Mouse (Mus musculus): ENCODE results near the gene Mthfd2l.

The Mthfd2l gene

DNA sequence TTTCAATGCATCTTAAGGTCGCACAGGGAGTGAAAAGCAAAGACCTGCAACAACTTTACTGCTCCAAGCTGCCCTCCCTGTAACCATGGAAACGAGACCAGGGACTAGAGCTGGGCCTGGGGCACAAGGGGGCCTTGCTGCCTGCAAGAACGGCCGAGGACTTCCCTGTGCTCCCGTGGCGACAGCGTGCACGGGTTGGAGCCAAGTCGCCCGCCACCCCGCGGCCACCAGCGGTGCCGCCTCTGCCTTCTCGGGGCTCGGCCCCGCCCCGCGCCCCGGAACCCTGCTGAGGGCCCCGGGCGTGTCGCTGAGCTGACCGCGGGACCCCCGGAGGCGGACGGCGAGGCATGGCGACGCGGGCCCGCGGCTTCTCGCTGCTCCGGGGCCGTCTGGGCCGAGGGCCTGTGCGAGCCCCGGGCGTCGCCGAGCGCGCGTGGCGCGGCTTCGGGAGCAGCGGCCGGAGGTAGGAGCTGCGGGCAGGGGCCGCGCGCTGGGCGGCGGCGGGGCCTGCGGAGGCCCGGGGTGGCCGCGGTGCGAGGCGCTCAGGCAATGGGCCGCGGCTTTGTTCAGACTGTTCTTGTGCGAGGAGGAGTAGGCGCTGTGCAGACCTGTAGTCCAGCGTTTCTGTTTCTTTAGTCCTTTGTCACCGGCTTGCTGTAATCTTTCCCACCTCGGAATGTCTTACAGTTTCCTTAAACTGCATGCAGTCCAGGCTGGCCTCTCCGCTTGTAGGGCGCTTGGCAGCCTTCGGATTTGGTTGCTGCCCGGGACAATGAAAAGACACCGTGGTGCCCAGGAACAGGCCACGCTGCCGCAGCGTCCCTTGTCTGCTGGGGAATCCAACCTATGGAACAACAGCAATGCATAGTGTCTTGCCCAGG lies at the start of gene Mthfd2l:
Gene Mthfd2l (plus strand): TSS at position 147 of the 881 bp plus-strand sequence.
- peak; percentile 80 to 85 for DNase-seq

DNA sequence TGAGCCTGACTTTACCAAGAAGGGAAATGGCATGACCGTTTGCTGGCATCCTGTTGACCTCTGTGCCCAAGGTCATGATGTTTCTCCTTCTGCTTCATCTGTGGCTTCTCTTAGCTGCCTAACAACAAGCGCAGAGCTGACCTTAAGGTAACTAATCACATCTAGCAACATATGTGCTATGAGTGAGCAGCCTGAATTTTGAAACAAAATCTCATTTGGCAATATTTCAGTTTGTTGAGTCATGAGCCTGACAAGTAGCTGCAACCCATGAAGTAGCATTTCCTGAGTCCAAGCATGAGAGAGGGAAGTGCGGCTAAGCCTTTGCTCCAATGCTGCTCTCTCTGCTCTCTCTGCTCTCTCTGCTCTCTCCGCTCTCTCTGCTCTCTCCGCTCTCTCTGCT lies 49.2 kb upstream of the Mthfd2l start:
- peak in 1 of 2 experiments; percentile 22 for DNase-seq

- DNase-seq: no peak
Measured at GRCm38 (mm10) chr5:90882146-90882545, 48.8 kb upstream of the Mthfd2l start.

- no peak for DNase-seq
Measured at GRCm38 (mm10) chr5:90884628-90885242, 46.2 kb upstream of the Mthfd2l start.

- no peak for DNase-seq
Measured at GRCm38 (mm10) chr5:90888661-90889060, 42.3 kb upstream of the Mthfd2l start.

GRCm38 (mm10) chr5:90890519-90891463 lies 40.1 kb upstream of the Mthfd2l start, which contains the start of gene Cxcl1:
Gene Cxcl1, plus strand, starts transcription at chr5:90891241.
- DNase-seq: peak; percentile 26 to 33

DNA sequence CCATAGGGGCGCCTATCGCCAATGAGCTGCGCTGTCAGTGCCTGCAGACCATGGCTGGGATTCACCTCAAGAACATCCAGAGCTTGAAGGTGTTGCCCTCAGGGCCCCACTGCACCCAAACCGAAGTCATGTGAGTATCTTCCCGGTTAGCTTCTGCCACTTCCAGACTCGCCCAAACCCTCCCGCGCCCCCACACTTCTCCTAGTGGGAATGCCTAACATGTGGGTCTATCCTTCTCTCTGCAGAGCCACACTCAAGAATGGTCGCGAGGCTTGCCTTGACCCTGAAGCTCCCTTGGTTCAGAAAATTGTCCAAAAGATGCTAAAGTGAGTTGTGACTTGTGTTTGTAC lies 39.5 kb upstream of the Mthfd2l start:
- DNase-seq: no peak

DNA sequence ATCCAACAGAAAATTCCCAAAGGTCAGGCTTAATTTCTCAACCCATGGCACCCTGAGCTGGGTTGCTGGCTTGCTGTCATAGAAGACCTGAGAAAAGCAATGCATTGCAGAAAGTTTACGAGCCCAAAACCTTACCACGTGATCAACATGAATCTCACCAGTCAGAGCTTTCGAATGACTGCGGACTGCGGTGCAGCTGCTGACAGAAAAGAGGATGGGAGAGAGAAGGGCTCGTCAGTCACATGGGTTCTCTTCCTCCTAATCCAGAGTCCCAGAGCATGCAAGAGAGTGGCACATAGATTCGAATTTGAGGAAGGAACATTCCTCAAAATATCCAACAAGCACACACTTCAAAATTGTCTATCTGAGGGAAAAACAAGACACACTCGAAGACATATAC lies 36.7 kb upstream of the Mthfd2l start:
- no peak for DNase-seq

DNA sequence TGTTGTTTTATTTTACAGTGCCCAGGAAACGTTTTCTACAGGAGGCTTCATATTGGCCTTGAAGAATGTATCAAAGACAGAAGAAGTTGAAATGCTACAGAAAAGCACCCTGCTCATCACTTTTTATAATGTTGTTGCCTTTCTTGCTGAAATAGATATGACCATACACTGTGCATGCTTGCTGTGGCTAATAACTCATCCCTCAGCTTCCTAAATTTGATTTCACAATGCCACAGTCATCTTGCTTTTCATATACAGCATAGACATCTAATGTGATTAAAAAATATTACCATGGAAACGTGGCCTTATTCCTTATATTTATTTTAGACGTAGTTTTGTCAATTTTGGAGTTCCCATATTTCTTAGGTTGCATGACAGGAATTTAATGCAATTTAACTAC lies 33.5 kb upstream of the Mthfd2l start:
- no peak for DNase-seq

DNA sequence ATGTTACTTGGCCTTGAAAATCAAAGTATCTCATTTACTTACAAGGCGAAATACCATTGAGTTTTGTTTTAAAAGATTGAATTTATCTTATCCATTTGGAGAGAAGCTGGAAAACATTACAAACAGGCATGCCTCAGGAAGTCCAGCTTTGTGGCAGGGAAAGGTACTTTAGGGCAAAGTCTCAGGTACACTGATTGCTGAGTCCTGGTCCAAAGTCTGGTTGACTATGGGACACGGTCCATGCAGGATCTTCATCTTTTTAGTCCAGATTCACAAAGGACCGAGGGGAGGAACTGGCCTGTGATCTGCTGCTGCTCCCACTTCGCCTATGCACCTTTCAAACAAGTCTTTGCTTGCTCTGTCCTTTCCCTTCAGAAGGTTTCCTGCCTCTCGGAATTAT lies 31.6 kb upstream of the Mthfd2l start:
- no peak for DNase-seq

- peak; percentile 74 to 79 for DNase-seq
Measured at GRCm38 (mm10) chr5:90900147-90900546, 30.8 kb upstream of the Mthfd2l start.

- DNase-seq: no peak
Measured at GRCm38 (mm10) chr5:90900688-90901087, 30.2 kb upstream of the Mthfd2l start.

- no peak for DNase-seq
Measured at GRCm38 (mm10) chr5:90902380-90903260, 28.3 kb upstream of the Mthfd2l start.

DNA sequence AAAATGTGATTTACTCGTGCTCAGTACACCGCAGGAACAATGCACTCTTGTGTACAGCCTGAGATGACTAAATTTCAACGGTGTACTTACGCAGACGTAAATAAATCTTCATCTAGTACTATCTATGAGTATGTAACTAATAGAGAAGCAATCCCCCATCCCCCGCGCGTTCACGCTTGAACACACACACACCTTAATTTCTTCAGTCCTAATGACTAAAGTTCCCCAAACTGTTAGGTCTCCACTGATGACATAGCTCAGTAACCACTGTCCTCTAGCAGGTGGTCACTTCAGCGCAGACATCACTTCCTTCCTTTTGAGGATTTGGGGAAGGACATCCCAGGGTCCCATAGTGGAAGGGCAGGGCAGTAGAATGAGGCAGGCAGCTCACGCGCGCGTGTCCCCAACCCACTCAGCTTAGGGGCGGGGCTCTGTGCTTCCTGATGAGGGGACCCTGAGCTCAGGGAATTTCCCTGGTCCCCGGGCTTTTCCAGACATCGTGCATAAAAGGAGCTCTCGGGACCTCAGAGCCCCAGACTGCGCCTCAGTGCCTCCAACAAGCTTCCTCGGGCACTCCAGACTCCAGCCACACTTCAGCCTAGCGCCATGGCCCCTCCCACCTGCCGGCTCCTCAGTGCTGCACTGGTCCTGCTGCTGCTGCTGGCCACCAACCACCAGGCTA lies 27.4 kb upstream of the Mthfd2l start, which contains the start of gene Cxcl2:
Gene Cxcl2 (plus strand): TSS at position 533 of the 682 bp plus-strand sequence.
- peak; percentile 27 to 38 for DNase-seq

GRCm38 (mm10) chr5:90908983-90909382 lies 21.9 kb upstream of the Mthfd2l start:
- DNase-seq: peak; percentile 53 to 62

DNA sequence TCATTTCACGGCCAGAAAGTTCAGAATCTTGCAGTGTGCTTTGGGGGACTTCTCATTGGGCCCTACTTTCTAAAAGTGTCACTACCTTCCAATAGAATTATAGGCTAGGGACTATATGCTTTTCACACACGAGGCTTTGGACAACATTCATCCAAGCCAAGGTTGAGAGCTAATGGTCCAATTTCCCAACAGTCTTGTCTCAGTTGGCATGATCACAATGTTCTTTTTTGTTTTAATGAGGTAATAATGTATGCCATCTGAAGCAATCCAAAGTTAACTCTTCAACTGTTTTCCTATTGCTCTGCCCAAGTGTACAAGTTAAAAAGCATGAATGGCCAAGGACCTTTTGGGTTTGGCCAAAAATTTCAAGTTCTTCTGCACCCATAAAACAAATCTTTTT lies 11.4 kb upstream of the Mthfd2l start:
- DNase-seq: no peak

- DNase-seq: peak; percentile 12 to 49
Measured at GRCm38 (mm10) chr5:90922958-90923357, 8.0 kb upstream of the Mthfd2l start.

DNA sequence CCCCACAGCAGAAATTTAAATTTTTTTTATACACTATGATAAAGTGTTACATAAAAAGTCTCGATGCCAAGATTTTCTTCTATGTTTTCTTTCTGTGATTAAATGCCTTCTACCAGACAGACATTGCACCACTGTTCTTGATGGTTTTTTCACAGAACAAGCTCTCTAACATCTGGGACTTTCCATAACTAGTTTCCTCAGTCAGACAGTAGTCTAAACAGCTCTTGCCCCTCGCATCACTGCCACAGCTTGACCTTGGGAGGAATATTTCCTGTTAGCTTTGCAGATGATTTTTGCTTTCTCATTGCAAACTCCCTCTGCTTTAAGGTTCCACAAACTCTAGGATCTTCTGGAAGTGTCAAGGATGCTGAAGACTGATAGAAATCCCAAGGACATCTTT lies 371 bp upstream of the Mthfd2l start:
- DNase-seq: no peak

GRCm38 (mm10) chr5:90931911-90932310 lies 994 bp downstream of the Mthfd2l start:
- no peak for DNase-seq

- no peak for DNase-seq
Measured at GRCm38 (mm10) chr5:90936706-90937105, 5.8 kb downstream of the Mthfd2l start.

GRCm38 (mm10) chr5:90945453-90945852 lies 14.5 kb downstream of the Mthfd2l start:
- DNase-seq: no peak

Measured in lung, adult 18-20 months (tissue).